Mouse (Mus musculus) embryonic facial prominence, embryonic 14.5 days (tissue): Measurements from ENCODE around the gene Cenpb. TPM values are rescaled to one million over a fixed set of nuclear protein-coding genes. Genes with fewer than 3 reads are reported as not detected.

ENCODE experiments used
- ATAC-seq: fragments of 200-750 bp; cut with Nextera tagmentation; 2 replicates; pipeline ENCODE4 v1.8.0; 2017; ENCODE audit warnings: low read depth, moderate number of reproducible peaks, moderate TSS enrichment
- DNase-seq: peaks from one replicate; pipeline ENCODE4 v3.0.0-alpha.2; 2015; ENCODE audit warnings: low spot score
- H3K27ac ChIP-seq: fragments of 300-500 bp; sonication (generic); replicated peaks from 2 replicates; pipeline ENCODE4 v1.5.1; 2014; ENCODE audit warnings: low read depth, mild to moderate bottlenecking, low read length, moderate library complexity
- H3K27me3 ChIP-seq: fragments of 300-500 bp; sonication (generic); replicated peaks from 2 replicates; pipeline ENCODE4 v1.6.1; 2014; ENCODE audit warnings: low read length; ENCODE audit not compliant: control insufficient read depth, insufficient read depth
- H3K36me3 ChIP-seq: fragments of 300-500 bp; sonication (generic); 2 replicates; pipeline ENCODE4 v1.6.1; 2014; ENCODE audit warnings: low read length, mixed read lengths; ENCODE audit not compliant: control insufficient read depth, insufficient read depth
- H3K4me1 ChIP-seq: fragments of 300-500 bp; sonication (generic); 2 replicates; pipeline ENCODE4 v1.6.1; 2014; ENCODE audit warnings: antibody characterized with exemption, low read length; ENCODE audit not compliant: control insufficient read depth, insufficient read depth
- H3K4me2 ChIP-seq: fragments of 300-500 bp; sonication (generic); 2 replicates; pipeline ENCODE4 v1.6.1; 2014; ENCODE audit warnings: low read depth, mild to moderate bottlenecking, low read length, moderate library complexity, mixed read lengths
- H3K4me3 ChIP-seq: fragments of 300-500 bp; sonication (generic); 2 replicates; pipeline ENCODE4 v1.5.1; 2014; ENCODE audit warnings: low read depth, mild to moderate bottlenecking, low read length
- H3K9ac ChIP-seq: fragments of 300-500 bp; sonication (generic); 2 replicates; pipeline ENCODE4 v1.6.1; 2014; ENCODE audit warnings: low read depth, mild to moderate bottlenecking, low read length, moderate library complexity, mixed read lengths
- H3K9me3 ChIP-seq: fragments of 300-500 bp; sonication (generic); 2 replicates; pipeline ENCODE4 v1.6.1; 2016; ENCODE audit warnings: low read length; ENCODE audit not compliant: control insufficient read depth
- WGBS: fragments of 180-500 bp; shearing (Covaris S2); extraction: QIAGEN DNeasy Blood & Tissue Kit; methylation state at CpG from one replicate; pipeline ENCODE4 v1.1.7; 2014; 5-methylcytosine and 5-hydroxymethylcytosine counted together
- polyA plus RNA-seq: library from polyadenylated mRNA; unstranded; fragments of >200 nt; fragmentation: Nextera tagmentation; extraction: Ambion mirVana; gene quantifications from 2 replicates; pipeline ENCODE4 v1.2.1, GENCODE M21; 2014

Cenpb gene
- polyA plus RNA-seq, 1 experiment from 2014 or later, result 10.6 TPM

- no peak for DNase-seq
- Histone ChIP-seq H3K27me3 (no peaks in the 10 kb centered on the region), H3K9ac (no peak overlapping the region), H3K4me3 (no peak overlapping the region), H3K4me2 (no peak overlapping the region), H3K27ac (no peak overlapping the region), H3K4me1 (no peaks in the 10 kb centered on the region), H3K36me3 (peaks cover 44% of the 10 kb centered on the region), H3K9me3 (no peaks in the 10 kb centered on the region)
- WGBS, result 94% methylated on average over 7 of the region's 7 CpGs
- no peak for ATAC-seq
Observed at GRCm38 (mm10) chr2:131152166-131152730, 27.6 kb downstream of the Cenpb start.

GRCm38 (mm10) chr2:131149254-131149578 lies 30.7 kb downstream of the Cenpb start:
- DNase-seq (no peak), ATAC-seq (no peak)
- Histone ChIP-seq H3K36me3 (peaks cover 57% of the 10 kb centered on the region), H3K27ac (no peak overlapping the region), H3K4me1 (no peaks in the 10 kb centered on the region), H3K4me3 (no peak overlapping the region), H3K4me2 (no peak overlapping the region), H3K27me3 (no peaks in the 10 kb centered on the region), H3K9me3 (no peaks in the 10 kb centered on the region), H3K9ac (no peak overlapping the region)
- WGBS, result 94% methylated on average over 3 of the region's 3 CpGs

GRCm38 (mm10) chr2:131148353-131149253 lies 31.3 kb downstream of the Cenpb start:
- Histone ChIP-seq H3K27me3 (no peaks in the 10 kb centered on the region), H3K27ac (no peak overlapping the region), H3K9ac (no peak overlapping the region), H3K4me3 (no peak overlapping the region), H3K36me3 (peaks cover 63% of the 10 kb centered on the region), H3K4me2 (no peak overlapping the region), H3K9me3 (no peaks in the 10 kb centered on the region), H3K4me1 (no peaks in the 10 kb centered on the region)
- WGBS, result 91% methylated on average over 8 of the region's 8 CpGs
- DNase-seq, result no peak
- ATAC-seq, result no peak

- no peak overlapping the region for H3K4me2 ChIP-seq
- no peak overlapping the region for H3K4me3 ChIP-seq
- no peaks in the 10 kb centered on the region for H3K4me1 ChIP-seq
- no peak overlapping the region for H3K9ac ChIP-seq
- H3K36me3 ChIP-seq, result peaks cover 70% of the 10 kb centered on the region
- H3K27me3 ChIP-seq, result no peaks in the 10 kb centered on the region
- H3K27ac ChIP-seq, result no peak overlapping the region
- DNase-seq, result no peak
- H3K9me3 ChIP-seq, result no peaks in the 10 kb centered on the region
- 89% methylated on average over 8 of the region's 8 CpGs for WGBS
- no peak for ATAC-seq
Observed at GRCm38 (mm10) chr2:131147043-131147365, 32.9 kb downstream of the Cenpb start.

- Histone ChIP-seq H3K9me3 (no peaks in the 10 kb centered on the region), H3K27me3 (no peaks in the 10 kb centered on the region), H3K36me3 (peaks cover 73% of the 10 kb centered on the region), H3K4me2 (no peak overlapping the region), H3K4me1 (no peaks in the 10 kb centered on the region), H3K27ac (no peak overlapping the region), H3K9ac (no peak overlapping the region), H3K4me3 (no peak overlapping the region)
- 82% methylated on average over 10 of the region's 21 CpGs for WGBS
- ATAC-seq (no peak), DNase-seq (no peak)
Observed at GRCm38 (mm10) chr2:131146193-131147042, 33.4 kb downstream of the Cenpb start.

- no peaks in the 10 kb centered on the region for H3K9me3 ChIP-seq
- no peak overlapping the region for H3K4me3 ChIP-seq
- 84% methylated on average over 2 of the region's 2 CpGs for WGBS
- no peak overlapping the region for H3K4me2 ChIP-seq
- H3K9ac ChIP-seq, result no peak overlapping the region
- no peak for DNase-seq
- no peaks in the 10 kb centered on the region for H3K4me1 ChIP-seq
- no peaks in the 10 kb centered on the region for H3K27me3 ChIP-seq
- no peak overlapping the region for H3K27ac ChIP-seq
- peaks cover 82% of the 10 kb centered on the region for H3K36me3 ChIP-seq
- no peak for ATAC-seq
Observed at GRCm38 (mm10) chr2:131145536-131145935, 34.3 kb downstream of the Cenpb start.

GRCm38 (mm10) chr2:131145121-131145520 lies 34.7 kb downstream of the Cenpb start:
- WGBS, result 63% methylated on average over 13 of the region's 13 CpGs
- no peak for ATAC-seq
- Histone ChIP-seq H3K4me3 (no peak overlapping the region), H3K27me3 (no peaks in the 10 kb centered on the region), H3K4me2 (no peak overlapping the region), H3K4me1 (no peaks in the 10 kb centered on the region), H3K36me3 (peaks cover 82% of the 10 kb centered on the region), H3K27ac (no peak overlapping the region), H3K9ac (no peak overlapping the region), H3K9me3 (no peaks in the 10 kb centered on the region)
- no peak for DNase-seq

- H3K36me3 ChIP-seq, result peaks cover 83% of the 10 kb centered on the region
- 69% methylated on average over 22 of the region's 22 CpGs for WGBS
- H3K4me1 ChIP-seq, result no peaks in the 10 kb centered on the region
- no peak overlapping the region for H3K4me3 ChIP-seq
- DNase-seq, result no peak
- H3K27ac ChIP-seq, result no peak overlapping the region
- H3K4me2 ChIP-seq, result no peak overlapping the region
- H3K9ac ChIP-seq, result no peak overlapping the region
- no peaks in the 10 kb centered on the region for H3K27me3 ChIP-seq
- no peak for ATAC-seq
- no peaks in the 10 kb centered on the region for H3K9me3 ChIP-seq
Observed at GRCm38 (mm10) chr2:131143007-131143780, 36.7 kb downstream of the Cenpb start.
